Mouse (Mus musculus) C2C12 (cell line): ENCODE results near the gene Zfp119b.
A peak's percentile ranks its signal among the peaks of the same experiment; 100 is the strongest.

Experiments used
- CEBPB ChIP-seq: IDR thresholded peaks from one replicate; pipeline ENCODE4 v1.6.1; 2011; ENCODE audit warnings: low read depth, mild to moderate bottlenecking, control low read depth, moderate library complexity
- CTCF ChIP-seq: IDR thresholded peaks from one replicate; pipeline ENCODE4 v1.5.1; 2011; ENCODE audit not compliant: control insufficient read depth, insufficient read depth, insufficient read length
- FOSL1 ChIP-seq: IDR thresholded peaks from one replicate; pipeline ENCODE4 v1.8.0; 2011; ENCODE audit warnings: mild to moderate bottlenecking, low read length; ENCODE audit not compliant: poor library complexity, insufficient read depth, severe bottlenecking
- MAX ChIP-seq: IDR thresholded peaks from one replicate; pipeline ENCODE4 v1.6.1; 2011; ENCODE audit warnings: mild to moderate bottlenecking, control low read depth
- MYOD1 ChIP-seq: IDR thresholded peaks from one replicate; pipeline ENCODE4 v1.6.1; 2011; ENCODE audit warnings: low read depth; ENCODE audit not compliant: control insufficient read depth, insufficient read length
- MYOG ChIP-seq: IDR thresholded peaks from one replicate; pipeline ENCODE4 v1.6.1; 2011; ENCODE audit not compliant: control insufficient read depth, insufficient read length; ENCODE audit errors: extremely low read depth
- USF1 ChIP-seq: IDR thresholded peaks from one replicate; pipeline ENCODE4 v1.6.1; 2011; ENCODE audit warnings: low read depth, mild to moderate bottlenecking, control low read depth, moderate library complexity

DNA sequence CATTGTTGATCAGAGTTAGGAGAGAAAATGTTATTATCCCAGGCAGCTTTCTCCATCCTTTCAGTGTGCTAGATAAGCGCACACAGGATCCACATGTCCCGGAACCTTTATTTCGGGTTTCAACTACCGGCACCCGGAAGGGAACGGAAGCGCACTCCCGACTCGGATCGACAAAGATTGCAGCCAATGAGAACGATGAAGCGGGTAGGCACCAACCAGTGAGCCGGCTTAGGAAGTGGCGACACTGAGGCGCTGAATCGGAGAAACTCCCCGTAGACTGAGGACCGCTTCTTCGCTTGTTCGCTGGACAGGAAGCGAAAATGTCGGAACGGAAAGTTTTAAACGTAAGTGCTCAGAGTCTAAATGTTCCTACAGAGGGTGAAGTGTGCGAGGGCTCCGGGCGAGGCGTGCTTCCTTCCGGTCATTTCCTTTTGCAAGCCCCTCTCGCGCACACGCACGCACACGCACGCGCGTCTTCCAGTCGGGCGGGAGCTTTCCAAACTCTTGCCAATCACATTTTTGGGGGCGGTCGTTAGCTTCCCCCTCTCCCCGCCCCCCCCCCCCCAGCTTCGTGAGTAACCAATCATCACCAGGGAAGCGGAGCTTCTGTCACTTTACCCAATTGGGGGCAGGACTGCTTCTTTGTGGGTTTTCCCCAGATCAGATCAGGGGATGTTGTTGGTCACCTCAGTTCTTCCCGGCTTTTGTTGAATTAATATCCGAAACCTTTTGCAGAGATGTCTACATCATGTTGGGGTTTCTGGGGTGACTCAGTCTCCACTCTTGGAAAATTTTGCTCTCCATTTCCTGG lies 9.8 kb upstream of the Zfp119b start, which contains the start of gene Yju2:
- TF ChIP-seq CTCF (no peak), MYOG (no peak), MAX (peak; percentile 23), MYOD1 (no peak), CEBPB (no peak), USF1 (no peak), FOSL1 (no peak)
